Mouse (Mus musculus) brain, embryonic 14.5 days (tissue): ENCODE results near the gene Tmem53.

Experiments
- CTCF ChIP-seq: fragments of 200-500 bp; IDR thresholded peaks from 2 replicates; pipeline ENCODE4 v1.5.1; 2012; ENCODE audit warnings: inconsistent platforms, mild to moderate bottlenecking, moderate library complexity, borderline replicate concordance; ENCODE audit not compliant: insufficient read depth, insufficient read length; ENCODE audit errors: extremely low read depth
- POLR2A ChIP-seq: fragments of 200-500 bp; IDR thresholded peaks from 2 replicates; pipeline ENCODE4 v1.6.1; 2012; ENCODE audit warnings: mild to moderate bottlenecking, inconsistent platforms, borderline replicate concordance; ENCODE audit not compliant: poor library complexity, insufficient read depth, insufficient read length, severe bottlenecking; ENCODE audit errors: extremely low read depth

DNA sequence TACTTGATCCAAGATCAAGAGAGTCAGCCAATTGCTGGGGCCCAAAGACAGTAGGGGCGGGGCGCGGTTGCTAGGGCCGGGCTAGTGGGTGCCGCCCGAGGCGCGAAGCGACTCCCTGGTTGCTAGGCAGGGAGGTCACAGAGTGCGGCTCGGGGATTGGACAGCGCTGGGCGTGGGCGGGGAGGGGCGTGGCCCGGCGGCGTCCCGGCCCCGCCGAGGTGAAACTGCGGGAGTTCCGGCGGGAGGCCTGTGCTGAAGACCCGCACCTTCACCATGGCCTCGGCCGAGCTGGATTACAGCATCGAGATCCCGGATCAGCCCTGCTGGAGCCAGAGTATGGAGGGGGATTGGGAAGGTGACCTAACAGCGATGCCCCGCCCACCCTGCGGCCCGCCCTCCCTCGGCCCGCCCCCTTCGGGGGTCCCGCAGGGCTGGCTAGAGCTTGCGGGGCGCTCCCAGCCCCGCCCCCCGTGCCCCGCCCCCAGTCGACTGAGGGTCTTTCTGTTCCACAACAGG lies at the start of gene Tmem53, which contains the start of gene Armh1:
- TF ChIP-seq CTCF (no peak), POLR2A (no peak)
